Mouse (Mus musculus): ENCODE measurements around the gene Ankrd16.

Gene Ankrd16

GRCm38 (mm10) chr2:11777091-11778068 lies at the start of gene Ankrd16, which contains the start of gene Fbh1:
Gene Ankrd16 (plus strand): TSS chr2:11777876.
Gene Fbh1 (minus strand): TSS chr2:11777582.
- DNase-seq: peak; percentile 100

GRCm38 (mm10) chr2:11729091-11729490 lies 48.6 kb upstream of the Ankrd16 start:
- no peak for DNase-seq

- no peak for DNase-seq
Measured at GRCm38 (mm10) chr2:11732978-11733377, 44.7 kb upstream of the Ankrd16 start.

- no peak for DNase-seq
Measured at GRCm38 (mm10) chr2:11735853-11736252, 41.8 kb upstream of the Ankrd16 start.

GRCm38 (mm10) chr2:11738794-11739193 lies 38.9 kb upstream of the Ankrd16 start:
- no peak for DNase-seq

- no peak for DNase-seq
Measured at GRCm38 (mm10) chr2:11739516-11740051, 38.1 kb upstream of the Ankrd16 start.

- DNase-seq: no peak
Measured at GRCm38 (mm10) chr2:11762541-11762940, 15.1 kb upstream of the Ankrd16 start.

- DNase-seq: peak; percentile 32
Measured at GRCm38 (mm10) chr2:11765694-11766093, 12.0 kb upstream of the Ankrd16 start.

- DNase-seq: no peak
Measured at GRCm38 (mm10) chr2:11766485-11767160, 11.1 kb upstream of the Ankrd16 start.

GRCm38 (mm10) chr2:11767161-11767545 lies 10.5 kb upstream of the Ankrd16 start:
- peak; percentile 4 for DNase-seq

- no peak for DNase-seq
Measured at GRCm38 (mm10) chr2:11771701-11772100, 6.0 kb upstream of the Ankrd16 start.

- no peak for DNase-seq
Measured at GRCm38 (mm10) chr2:11772401-11772800, 5.3 kb upstream of the Ankrd16 start.

- DNase-seq: no peak
Measured at GRCm38 (mm10) chr2:11774426-11774825, 3.2 kb upstream of the Ankrd16 start.

- DNase-seq: no peak
Measured at GRCm38 (mm10) chr2:11775121-11775520, 2.6 kb upstream of the Ankrd16 start.

GRCm38 (mm10) chr2:11776415-11776814 lies 1.3 kb upstream of the Ankrd16 start:
- no peak for DNase-seq

GRCm38 (mm10) chr2:11778087-11778823 lies 579 bp downstream of the Ankrd16 start:
- peak; percentile 93 for DNase-seq

GRCm38 (mm10) chr2:11784159-11784558 lies 6.5 kb downstream of the Ankrd16 start:
- DNase-seq: no peak

GRCm38 (mm10) chr2:11794668-11795067 lies 17.0 kb downstream of the Ankrd16 start:
- no peak for DNase-seq

GRCm38 (mm10) chr2:11797930-11798364 lies 20.3 kb downstream of the Ankrd16 start:
- DNase-seq: no peak

GRCm38 (mm10) chr2:11801299-11801930 lies 23.7 kb downstream of the Ankrd16 start:
- no peak for DNase-seq
